Mouse (Mus musculus) embryonic facial prominence, embryonic 15.5 days (tissue): ENCODE measurements around the gene Chst14. TPM values are rescaled to one million over a fixed set of nuclear protein-coding genes. Genes with fewer than 3 reads are reported as not detected.

ENCODE experiments used
- ATAC-seq: fragments of 200-750 bp; cut with Nextera tagmentation; 2 replicates; pipeline ENCODE4 v1.8.0; 2017; ENCODE audit warnings: low read depth, moderate TSS enrichment; ENCODE audit not compliant: insufficient number of reproducible peaks, low FRiP score, low TSS enrichment
- H3K27ac ChIP-seq: fragments of 300-500 bp; sonication (generic); replicated peaks from 2 replicates; pipeline ENCODE4 v1.5.1; 2015; ENCODE audit warnings: mild to moderate bottlenecking, inconsistent platforms
- H3K27me3 ChIP-seq: fragments of 300-500 bp; sonication (generic); 2 replicates; pipeline ENCODE4 v1.6.1; 2015; ENCODE audit warnings: inconsistent platforms
- H3K36me3 ChIP-seq: fragments of 300-500 bp; sonication (generic); 2 replicates; pipeline ENCODE4 v1.6.1; 2015; ENCODE audit warnings: mild to moderate bottlenecking, inconsistent platforms
- H3K4me1 ChIP-seq: fragments of 300-500 bp; sonication (generic); 2 replicates; pipeline ENCODE4 v1.6.1; 2015; ENCODE audit warnings: inconsistent platforms
- H3K4me2 ChIP-seq: fragments of 300-500 bp; sonication (generic); replicated peaks from 2 replicates; pipeline ENCODE4 v1.6.1; 2015; ENCODE audit warnings: mild to moderate bottlenecking, inconsistent platforms
- H3K4me3 ChIP-seq: fragments of 300-500 bp; sonication (generic); replicated peaks from 2 replicates; pipeline ENCODE4 v1.5.1; 2015; ENCODE audit warnings: mild to moderate bottlenecking, inconsistent platforms
- H3K9ac ChIP-seq: fragments of 300-500 bp; sonication (generic); 2 replicates; pipeline ENCODE4 v1.6.1; 2015; ENCODE audit warnings: inconsistent platforms
- H3K9me3 ChIP-seq: fragments of 300-500 bp; sonication (generic); replicated peaks from 2 replicates; pipeline ENCODE4 v1.6.1; 2016; ENCODE audit warnings: inconsistent platforms
- WGBS: fragments of 180-500 bp; shearing (Covaris S2); methylation state at CpG from one replicate; pipeline ENCODE4 v1.1.7; 2015; 5-methylcytosine and 5-hydroxymethylcytosine counted together
- polyA plus RNA-seq: library from polyadenylated mRNA; unstranded; fragments of >200 nt; fragmentation: Nextera tagmentation; extraction: Ambion mirVana; gene quantifications from 2 replicates; pipeline ENCODE4 v1.2.1, GENCODE M21; 2015

The Chst14 gene
- polyA plus RNA-seq, 1 experiment from 2014 or later = 50.4 TPM

GRCm38 (mm10) chr2:118941341-118941740 is 15.0 kb downstream of the Chst14 start:
- no peaks in the 10 kb centered on the region for H3K36me3 ChIP-seq
- no peak for ATAC-seq
- H3K4me2 ChIP-seq = no peak overlapping the region
- no peak overlapping the region for H3K27ac ChIP-seq
- H3K4me1 ChIP-seq = 0 out of 2 replicates have a peak, but pooled peaks cover 9% of the 10 kb centered on the region
- no peak overlapping the region for H3K4me3 ChIP-seq
- 73% methylated on average over 7 of the region's 7 CpGs for WGBS
- H3K27me3 ChIP-seq = no peaks in the 10 kb centered on the region
- no peaks in the 10 kb centered on the region for H3K9me3 ChIP-seq
- no peak overlapping the region for H3K9ac ChIP-seq

GRCm38 (mm10) chr2:118943232-118943631 is 16.9 kb downstream of the Chst14 start:
- no peak for ATAC-seq
- no peak overlapping the region for H3K27ac ChIP-seq
- H3K27me3 ChIP-seq = no peaks in the 10 kb centered on the region
- no peak overlapping the region for H3K9ac ChIP-seq
- H3K4me3 ChIP-seq = no peak overlapping the region
- H3K36me3 ChIP-seq = no peaks in the 10 kb centered on the region
- H3K4me2 ChIP-seq = no peak overlapping the region
- no peaks in the 10 kb centered on the region for H3K9me3 ChIP-seq
- WGBS = 92% methylated on average over 6 of the region's 6 CpGs
- H3K4me1 ChIP-seq = 0 out of 2 replicates have a peak, but pooled peaks cover 9% of the 10 kb centered on the region

GRCm38 (mm10) chr2:118948818-118949217 is 22.5 kb downstream of the Chst14 start:
- Histone ChIP-seq H3K27ac (no peak overlapping the region), H3K9me3 (no peaks in the 10 kb centered on the region), H3K4me3 (no peak overlapping the region), H3K4me1 (0 out of 2 replicates have a peak, but pooled peaks cover 9% of the 10 kb centered on the region), H3K27me3 (no peaks in the 10 kb centered on the region), H3K4me2 (no peak overlapping the region), H3K9ac (no peak overlapping the region), H3K36me3 (no peaks in the 10 kb centered on the region)
- WGBS = 72% methylated on average over 4 of the region's 4 CpGs
- no peak for ATAC-seq

GRCm38 (mm10) chr2:118949699-118950098 is 23.4 kb downstream of the Chst14 start:
- WGBS = 74% methylated on average over 3 of the region's 3 CpGs
- Histone ChIP-seq H3K4me2 (no peak overlapping the region), H3K36me3 (no peaks in the 10 kb centered on the region), H3K9me3 (no peaks in the 10 kb centered on the region), H3K4me1 (0 out of 2 replicates have a peak, but pooled peaks cover 6% of the 10 kb centered on the region), H3K9ac (no peak overlapping the region), H3K27ac (no peak overlapping the region), H3K27me3 (no peaks in the 10 kb centered on the region), H3K4me3 (no peak overlapping the region)
- no peak for ATAC-seq

GRCm38 (mm10) chr2:118956497-118956896 is 30.2 kb downstream of the Chst14 start:
- H3K27ac ChIP-seq = no peak overlapping the region
- H3K9ac ChIP-seq = no peak overlapping the region
- 71% methylated on average over 5 of the region's 5 CpGs for WGBS
- no peak for ATAC-seq
- no peaks in the 10 kb centered on the region for H3K4me1 ChIP-seq
- H3K4me2 ChIP-seq = no peak overlapping the region
- no peaks in the 10 kb centered on the region for H3K9me3 ChIP-seq
- no peak overlapping the region for H3K4me3 ChIP-seq
- H3K27me3 ChIP-seq = no peaks in the 10 kb centered on the region
- no peaks in the 10 kb centered on the region for H3K36me3 ChIP-seq

- no peak for ATAC-seq
- Histone ChIP-seq H3K4me3 (no peak overlapping the region), H3K9me3 (no peaks in the 10 kb centered on the region), H3K27me3 (no peaks in the 10 kb centered on the region), H3K27ac (no peak overlapping the region), H3K36me3 (no peaks in the 10 kb centered on the region), H3K4me1 (no peaks in the 10 kb centered on the region), H3K4me2 (no peak overlapping the region), H3K9ac (no peak overlapping the region)
- WGBS = 27% methylated on average over 2 of the region's 2 CpGs
Observed at GRCm38 (mm10) chr2:118959644-118960043, 33.3 kb downstream of the Chst14 start.

GRCm38 (mm10) chr2:118960413-118960812 is 34.1 kb downstream of the Chst14 start:
- no peaks in the 10 kb centered on the region for H3K4me1 ChIP-seq
- 82% methylated on average over 2 of the region's 2 CpGs for WGBS
- no peak for ATAC-seq
- no peak overlapping the region for H3K27ac ChIP-seq
- H3K9ac ChIP-seq = no peak overlapping the region
- H3K36me3 ChIP-seq = no peaks in the 10 kb centered on the region
- H3K27me3 ChIP-seq = no peaks in the 10 kb centered on the region
- no peaks in the 10 kb centered on the region for H3K9me3 ChIP-seq
- H3K4me3 ChIP-seq = no peak overlapping the region
- H3K4me2 ChIP-seq = no peak overlapping the region

GRCm38 (mm10) chr2:118961546-118961945 is 35.2 kb downstream of the Chst14 start:
- 36% methylated on average over 2 of the region's 2 CpGs for WGBS
- Histone ChIP-seq H3K27me3 (no peaks in the 10 kb centered on the region), H3K9me3 (no peaks in the 10 kb centered on the region), H3K27ac (no peak overlapping the region), H3K4me2 (no peak overlapping the region), H3K9ac (no peak overlapping the region), H3K4me1 (no peaks in the 10 kb centered on the region), H3K36me3 (no peaks in the 10 kb centered on the region), H3K4me3 (no peak overlapping the region)
- ATAC-seq = no peak

- 51% methylated on average over 9 of the region's 9 CpGs for WGBS
- H3K4me2 ChIP-seq = no peak overlapping the region
- no peak overlapping the region for H3K4me3 ChIP-seq
- no peak overlapping the region for H3K9ac ChIP-seq
- no peaks in the 10 kb centered on the region for H3K9me3 ChIP-seq
- H3K27me3 ChIP-seq = no peaks in the 10 kb centered on the region
- H3K4me1 ChIP-seq = no peaks in the 10 kb centered on the region
- no peak overlapping the region for H3K27ac ChIP-seq
- no peaks in the 10 kb centered on the region for H3K36me3 ChIP-seq
- no peak for ATAC-seq
Observed at GRCm38 (mm10) chr2:118963007-118963675, 36.8 kb downstream of the Chst14 start.

- ATAC-seq = no peak
- Histone ChIP-seq H3K27ac (no peak overlapping the region), H3K4me3 (no peak overlapping the region), H3K27me3 (no peaks in the 10 kb centered on the region), H3K9me3 (no peaks in the 10 kb centered on the region), H3K36me3 (no peaks in the 10 kb centered on the region), H3K4me2 (no peak overlapping the region), H3K4me1 (no peaks in the 10 kb centered on the region), H3K9ac (no peak overlapping the region)
- WGBS = 75% methylated on average over 7 of the region's 7 CpGs
Observed at GRCm38 (mm10) chr2:118963676-118964012, 37.3 kb downstream of the Chst14 start.

- H3K4me3 ChIP-seq = no peak overlapping the region
- H3K27me3 ChIP-seq = peaks cover 14% of the 10 kb centered on the region
- no peaks in the 10 kb centered on the region for H3K9me3 ChIP-seq
- no peak overlapping the region for H3K4me2 ChIP-seq
- WGBS = 80% methylated on average over 11 of the region's 11 CpGs
- ATAC-seq = no peak
- H3K36me3 ChIP-seq = no peaks in the 10 kb centered on the region
- no peak overlapping the region for H3K27ac ChIP-seq
- no peak overlapping the region for H3K9ac ChIP-seq
- peaks cover 3% of the 10 kb centered on the region for H3K4me1 ChIP-seq
Observed at GRCm38 (mm10) chr2:118969585-118970147, 43.4 kb downstream of the Chst14 start.

- Histone ChIP-seq H3K4me3 (no peak overlapping the region), H3K9me3 (no peaks in the 10 kb centered on the region)
Observed at GRCm38 (mm10) chr2:118972048-118972447, 45.8 kb downstream of the Chst14 start.

More at GRCm38 (mm10) chr2:118972048-118972447, 45.8 kb downstream of the Chst14 start:
- peaks cover 25% of the 10 kb centered on the region for H3K27me3 ChIP-seq
- H3K4me1 ChIP-seq = peaks cover 10% of the 10 kb centered on the region
- ATAC-seq = no peak
- no peak overlapping the region for H3K27ac ChIP-seq
- H3K4me2 ChIP-seq = peak overlapping the region; percentile 73; the same call in 1 of the 2 replicates
- no peak overlapping the region for H3K9ac ChIP-seq
- 77% methylated on average over 5 of the region's 5 CpGs for WGBS
- no peaks in the 10 kb centered on the region for H3K36me3 ChIP-seq
